Mouse (Mus musculus): Measurements from ENCODE around the gene Gatad2a.

Gene Gatad2a

GRCm38 (mm10) chr8:69874654-69875053, 121.5 kb downstream of the Gatad2a start:
- DNase-seq (ENCODE audit: low read depth) = no peak

- peak; percentile 46 for DNase-seq (ENCODE audit: low read depth)
Measured at GRCm38 (mm10) chr8:69874155-69874554, 122.0 kb downstream of the Gatad2a start.

- DNase-seq (ENCODE audit: low read depth) = no peak
Measured at GRCm38 (mm10) chr8:69870907-69871306, 125.3 kb downstream of the Gatad2a start.

- DNase-seq (ENCODE audit: low read depth) = no peak
Measured at GRCm38 (mm10) chr8:69870003-69870765, 126.0 kb downstream of the Gatad2a start.

- DNase-seq (ENCODE audit: low read depth) = no peak
Measured at GRCm38 (mm10) chr8:69867696-69868326, 128.4 kb downstream of the Gatad2a start.

GRCm38 (mm10) chr8:69864180-69864579, 132.0 kb downstream of the Gatad2a start:
- DNase-seq (ENCODE audit: low read depth) = no peak

GRCm38 (mm10) chr8:69863387-69864020, 132.7 kb downstream of the Gatad2a start:
- DNase-seq (ENCODE audit: low read depth) = no peak

GRCm38 (mm10) chr8:69861251-69861650, 134.9 kb downstream of the Gatad2a start:
- DNase-seq (ENCODE audit: low read depth) = no peak

- no peak for DNase-seq (ENCODE audit: low read depth)
Measured at GRCm38 (mm10) chr8:69860807-69861206, 135.4 kb downstream of the Gatad2a start.

Data from c-Kit-positive CD71-positive TER-119-negative erythroid progenitor cells, embryonic 14.5 days (primary cell).